Mouse (Mus musculus): ENCODE data around the gene Rnf150. TPM values are rescaled to one million over a fixed set of nuclear protein-coding genes. Genes with fewer than 3 reads are reported as not detected.

The Rnf150 gene
- total RNA-seq, 2 experiments from 2014 or later = 36.8 to 39.6 TPM

- DNase-seq (ENCODE audit: low spot score in 2 of 2) = no peak
Measured at GRCm38 (mm10) chr8:82936866-82937265, 73.7 kb downstream of the Rnf150 start.

GRCm38 (mm10) chr8:82939912-82940311, 76.8 kb downstream of the Rnf150 start:
- DNase-seq (ENCODE audit: low spot score in 2 of 2) = no peak

GRCm38 (mm10) chr8:82943223-82944006, 80.3 kb downstream of the Rnf150 start:
- DNase-seq (ENCODE audit: low spot score in 2 of 2) = no peak

- no peak for DNase-seq (ENCODE audit: low spot score in 2 of 2)
Measured at GRCm38 (mm10) chr8:82945867-82946266, 82.7 kb downstream of the Rnf150 start.

GRCm38 (mm10) chr8:82946658-82947057, 83.5 kb downstream of the Rnf150 start:
- no peak for DNase-seq (ENCODE audit: low spot score in 2 of 2)

- no peak for DNase-seq (ENCODE audit: low spot score in 2 of 2)
Measured at GRCm38 (mm10) chr8:82955162-82955754, 92.1 kb downstream of the Rnf150 start.

GRCm38 (mm10) chr8:82959491-82959890, 96.3 kb downstream of the Rnf150 start:
- DNase-seq (ENCODE audit: low spot score in 2 of 2) = no peak

- no peak for DNase-seq (ENCODE audit: low spot score in 2 of 2)
Measured at GRCm38 (mm10) chr8:82959980-82960610, 96.9 kb downstream of the Rnf150 start.

GRCm38 (mm10) chr8:82964537-82964936, 101.4 kb downstream of the Rnf150 start:
- DNase-seq (ENCODE audit: low spot score in 2 of 2) = no peak

GRCm38 (mm10) chr8:82967879-82968678, 104.9 kb downstream of the Rnf150 start:
- DNase-seq (ENCODE audit: low spot score in 2 of 2) = peak in 1 of 2 experiments; percentile 20

GRCm38 (mm10) chr8:82969967-82970366, 106.8 kb downstream of the Rnf150 start:
- no peak for DNase-seq (ENCODE audit: low spot score in 2 of 2)

- DNase-seq (ENCODE audit: low spot score in 2 of 2) = no peak
Measured at GRCm38 (mm10) chr8:82972812-82973211, 109.7 kb downstream of the Rnf150 start.

GRCm38 (mm10) chr8:82973331-82973730, 110.2 kb downstream of the Rnf150 start:
- peak in 1 of 2 experiments; percentile 24 for DNase-seq (ENCODE audit: low spot score in 2 of 2)

GRCm38 (mm10) chr8:82981244-82981855, 118.2 kb downstream of the Rnf150 start:
- peak in 1 of 2 experiments; percentile 49 for DNase-seq (ENCODE audit: low spot score in 2 of 2)

GRCm38 (mm10) chr8:82982873-82983272, 119.7 kb downstream of the Rnf150 start:
- no peak for DNase-seq (ENCODE audit: low spot score in 2 of 2)

- no peak for DNase-seq (ENCODE audit: low spot score in 2 of 2)
Measured at GRCm38 (mm10) chr8:82983301-82983700, 120.1 kb downstream of the Rnf150 start.

- no peak for DNase-seq (ENCODE audit: low spot score in 2 of 2)
Measured at GRCm38 (mm10) chr8:82992093-82992492, 128.9 kb downstream of the Rnf150 start.

GRCm38 (mm10) chr8:82995727-82996438, 132.7 kb downstream of the Rnf150 start:
- DNase-seq (ENCODE audit: low spot score in 2 of 2) = no peak

GRCm38 (mm10) chr8:82996843-82997242, 133.7 kb downstream of the Rnf150 start:
- no peak for DNase-seq (ENCODE audit: low spot score in 2 of 2)

GRCm38 (mm10) chr8:82998778-82999177, 135.6 kb downstream of the Rnf150 start:
- no peak for DNase-seq (ENCODE audit: low spot score in 2 of 2)

Data from layer of hippocampus, postnatal 14 days (tissue).